Mouse (Mus musculus) testis, adult 2 months (tissue): ENCODE results near the gene Cacna1a.

Experiments
- CTCF ChIP-seq: fragments of 200-500 bp; IDR thresholded peaks from 2 replicates; pipeline ENCODE4 v1.5.1; 2012; ENCODE audit warnings: low read depth, mild to moderate bottlenecking, inconsistent platforms, low read length, moderate library complexity; ENCODE audit not compliant: control insufficient read depth, insufficient read depth, insufficient replicate concordance
- POLR2A ChIP-seq: fragments of 200-500 bp; IDR thresholded peaks from 2 replicates; pipeline ENCODE4 v1.6.1; 2012; ENCODE audit warnings: low read depth, mild to moderate bottlenecking, inconsistent platforms, low read length, moderate library complexity; ENCODE audit not compliant: control insufficient read depth

DNA sequence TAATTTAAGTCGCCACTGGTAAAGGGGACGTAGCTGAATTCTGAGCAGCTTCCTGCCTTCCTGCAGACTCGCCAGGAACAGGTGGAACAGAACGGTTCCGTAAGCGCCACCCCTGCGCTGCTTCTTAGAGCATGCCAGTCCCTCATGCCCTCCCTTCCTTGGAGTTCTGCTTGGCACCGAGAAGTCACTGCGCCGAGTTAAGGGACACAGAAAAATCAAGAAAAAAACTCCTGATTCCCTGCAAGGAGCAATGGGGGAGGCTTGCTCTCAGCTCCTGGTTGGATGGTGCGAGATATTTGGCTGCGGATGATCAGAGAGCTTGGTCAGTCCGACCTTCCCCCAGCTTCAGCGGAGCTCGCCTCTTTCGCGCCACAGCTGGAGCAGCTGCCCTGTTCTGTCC lies 49.7 kb upstream of the Cacna1a start:
- TF ChIP-seq CTCF, result no peak
- TF ChIP-seq POLR2A, result no peak
